Mouse (Mus musculus) midbrain, postnatal 0 days (tissue): ENCODE results near the gene Fbxo21. TPM values are rescaled to one million over a fixed set of nuclear protein-coding genes. Genes with fewer than 3 reads are reported as not detected.

Experiments
- ATAC-seq: fragments of 200-750 bp; cut with Nextera tagmentation; 2 replicates; pipeline ENCODE4 v1.8.0; 2017; ENCODE audit warnings: moderate number of reproducible peaks, mild to moderate bottlenecking, moderate TSS enrichment, moderate library complexity; ENCODE audit not compliant: low FRiP score
- DNase-seq: peaks from one replicate; pipeline ENCODE4 v3.0.0-alpha.2; 2015; ENCODE audit warnings: low spot score
- H3K27ac ChIP-seq: fragments of 300-500 bp; sonication (generic); 2 replicates; pipeline ENCODE4 v1.5.1; 2014; ENCODE audit warnings: low read depth, mild to moderate bottlenecking, low read length, mixed read lengths
- H3K27me3 ChIP-seq: fragments of 300-500 bp; sonication (generic); 2 replicates; pipeline ENCODE4 v1.6.1; 2014; ENCODE audit warnings: low read length, control low read depth, mixed read lengths; ENCODE audit not compliant: insufficient read depth
- H3K36me3 ChIP-seq: fragments of 300-500 bp; sonication (generic); 2 replicates; pipeline ENCODE4 v1.6.1; 2014; ENCODE audit warnings: low read length, control low read depth, mixed read lengths; ENCODE audit not compliant: insufficient read depth
- H3K4me1 ChIP-seq: fragments of 300-500 bp; sonication (generic); 2 replicates; pipeline ENCODE4 v1.6.1; 2014; ENCODE audit warnings: mild to moderate bottlenecking, control low read depth, antibody characterized with exemption, low read length, mixed read lengths; ENCODE audit not compliant: insufficient read depth
- H3K4me2 ChIP-seq: fragments of 300-500 bp; sonication (generic); 2 replicates; pipeline ENCODE4 v1.6.1; 2014; ENCODE audit warnings: low read depth, mild to moderate bottlenecking, low read length, mixed read lengths; ENCODE audit not compliant: poor library complexity, severe bottlenecking
- H3K4me3 ChIP-seq: fragments of 300-500 bp; sonication (generic); 2 replicates; pipeline ENCODE4 v1.5.1; 2014; ENCODE audit warnings: low read depth, mild to moderate bottlenecking, low read length, moderate library complexity
- H3K9ac ChIP-seq: fragments of 300-500 bp; sonication (generic); replicated peaks from 2 replicates; pipeline ENCODE4 v1.6.1; 2014; ENCODE audit warnings: mild to moderate bottlenecking, low read length, moderate library complexity, mixed read lengths; ENCODE audit not compliant: poor library complexity, severe bottlenecking
- H3K9me3 ChIP-seq: fragments of 300-500 bp; sonication (generic); 2 replicates; pipeline ENCODE4 v1.6.1; 2016; ENCODE audit warnings: low read length, control low read depth
- CTCF ChIP-seq: IDR thresholded peaks from 2 replicates; pipeline ENCODE4 v1.5.1; 2016; ENCODE audit warnings: antibody characterized with exemption, mild to moderate bottlenecking
- WGBS: fragments of 180-500 bp; shearing (Covaris S2); extraction: QIAGEN DNeasy Blood & Tissue Kit; methylation state at CpG from one replicate; pipeline ENCODE4 v1.1.7; 2014; 5-methylcytosine and 5-hydroxymethylcytosine counted together
- polyA plus RNA-seq: library from polyadenylated mRNA; unstranded; fragments of >200 nt; fragmentation: Nextera tagmentation; extraction: Ambion mirVana; gene quantifications from 2 replicates; pipeline ENCODE4 v1.2.1, GENCODE M21; 2015
- total RNA-seq: library from RNA; depleted of rRNA; stranded (reverse); fragments of >200 nt; gene quantifications from 2 replicates; pipeline ENCODE4 v1.2.3, GENCODE M21; 2014; rRNA removed

Fbxo21 gene
- total and polyA plus RNA-seq, 2 experiments from 2014 or later = 156 to 203 TPM

GRCm38 (mm10) chr5:118050743-118051142 lies 74.2 kb downstream of the Fbxo21 start:
- WGBS = 87% methylated on average over 4 of the region's 4 CpGs
- Histone ChIP-seq H3K4me2 (no peak overlapping the region), H3K9ac (no peak overlapping the region), H3K4me3 (no peak overlapping the region), H3K4me1 (no peaks in the 10 kb centered on the region), H3K27me3 (no peaks in the 10 kb centered on the region), H3K9me3 (no peaks in the 10 kb centered on the region), H3K27ac (no peak overlapping the region), H3K36me3 (no peaks in the 10 kb centered on the region)
- DNase-seq = no peak
- TF ChIP-seq CTCF = no peak
- no peak for ATAC-seq

- no peak for TF ChIP-seq CTCF
- ATAC-seq (no peak), DNase-seq (no peak)
- H3K4me2 ChIP-seq = no peak overlapping the region
- H3K9me3 ChIP-seq = no peaks in the 10 kb centered on the region
- H3K4me1 ChIP-seq = no peaks in the 10 kb centered on the region
- H3K27ac ChIP-seq = no peak overlapping the region
- H3K36me3 ChIP-seq = no peaks in the 10 kb centered on the region
- no peaks in the 10 kb centered on the region for H3K27me3 ChIP-seq
- no peak overlapping the region for H3K9ac ChIP-seq
- 82% methylated on average over 8 of the region's 8 CpGs for WGBS
- H3K4me3 ChIP-seq = no peak overlapping the region
These were observed 75.6 kb downstream of the Fbxo21 start for GRCm38 (mm10) chr5:118051981-118052662.

GRCm38 (mm10) chr5:118053205-118053604 lies 76.7 kb downstream of the Fbxo21 start:
- H3K36me3 ChIP-seq = no peaks in the 10 kb centered on the region
- WGBS = 98% methylated on average over 2 of the region's 2 CpGs

GRCm38 (mm10) chr5:118057508-118058111 lies 81.1 kb downstream of the Fbxo21 start:
- H3K4me2 ChIP-seq = no peak overlapping the region
- DNase-seq (no peak), ATAC-seq (no peak)
- H3K9ac ChIP-seq = no peak overlapping the region
- 51% methylated on average over 8 of the region's 8 CpGs for WGBS
- no peak overlapping the region for H3K4me3 ChIP-seq
- no peaks in the 10 kb centered on the region for H3K9me3 ChIP-seq
- no peak for TF ChIP-seq CTCF
- H3K27me3 ChIP-seq = no peaks in the 10 kb centered on the region
- no peaks in the 10 kb centered on the region for H3K36me3 ChIP-seq
- H3K4me1 ChIP-seq = no peaks in the 10 kb centered on the region
- H3K27ac ChIP-seq = no peak overlapping the region

More at GRCm38 (mm10) chr5:118053205-118053604, 76.7 kb downstream of the Fbxo21 start:
- DNase-seq (no peak), ATAC-seq (no peak)
- Histone ChIP-seq H3K27ac (no peak overlapping the region), H3K27me3 (no peaks in the 10 kb centered on the region), H3K9ac (no peak overlapping the region), H3K4me3 (no peak overlapping the region), H3K4me1 (no peaks in the 10 kb centered on the region), H3K9me3 (no peaks in the 10 kb centered on the region), H3K4me2 (no peak overlapping the region)
- TF ChIP-seq CTCF = no peak

- no peak for DNase-seq
- TF ChIP-seq CTCF = no peak
- WGBS = 92% methylated on average over 10 of the region's 10 CpGs
These were observed 82.3 kb downstream of the Fbxo21 start for GRCm38 (mm10) chr5:118058858-118059257.

GRCm38 (mm10) chr5:118059646-118060045 lies 83.1 kb downstream of the Fbxo21 start:
- no peaks in the 10 kb centered on the region for H3K9me3 ChIP-seq
- ATAC-seq (no peak), DNase-seq (no peak)
- no peak overlapping the region for H3K4me2 ChIP-seq
- no peak overlapping the region for H3K4me3 ChIP-seq
- no peak for TF ChIP-seq CTCF
- H3K4me1 ChIP-seq = peaks cover 16% of the 10 kb centered on the region; the same call in 1 of the 2 replicates
- no peaks in the 10 kb centered on the region for H3K27me3 ChIP-seq
- H3K27ac ChIP-seq = no peak overlapping the region
- 81% methylated on average over 9 of the region's 9 CpGs for WGBS
- H3K36me3 ChIP-seq = no peaks in the 10 kb centered on the region
- H3K9ac ChIP-seq = no peak overlapping the region

More at GRCm38 (mm10) chr5:118058858-118059257, 82.3 kb downstream of the Fbxo21 start:
- no peak overlapping the region for H3K27ac ChIP-seq
- peaks cover 9% of the 10 kb centered on the region; the same call in 1 of the 2 replicates for H3K4me1 ChIP-seq
- ATAC-seq = no peak
- no peak overlapping the region for H3K9ac ChIP-seq
- no peak overlapping the region for H3K4me2 ChIP-seq
- no peak overlapping the region for H3K4me3 ChIP-seq
- H3K36me3 ChIP-seq = no peaks in the 10 kb centered on the region
- no peaks in the 10 kb centered on the region for H3K9me3 ChIP-seq
- no peaks in the 10 kb centered on the region for H3K27me3 ChIP-seq

Other genes with a start within 250 kb of the Fbxo21 start
- 17.8 and 25.7 TPM in 2 replicates for gene Nos1, start 195.7 kb upstream of the Fbxo21 start, total RNA-seq
- gene Nos1, start 195.7 kb upstream of the Fbxo21 start, polyA plus RNA-seq = 3.4 and 3.5 TPM in 2 replicates
- 3.6 and 4.7 TPM in 2 replicates for gene Tesc, start 51.0 kb downstream of the Fbxo21 start, total RNA-seq
- gene Tesc, start 51.0 kb downstream of the Fbxo21 start, polyA plus RNA-seq = 5.5 and 8.2 TPM in 2 replicates
- gene Fbxw8, start 178.7 kb downstream of the Fbxo21 start, total RNA-seq = 43.0 and 48.4 TPM in 2 replicates
- 13.6 and 14.4 TPM in 2 replicates for gene Fbxw8, start 178.7 kb downstream of the Fbxo21 start, polyA plus RNA-seq
- 18.2 and 20.0 TPM in 2 replicates for gene Hrk, start 187.9 kb downstream of the Fbxo21 start, total RNA-seq
- gene Hrk, start 187.9 kb downstream of the Fbxo21 start, polyA plus RNA-seq = 5.7 and 6.6 TPM in 2 replicates